Mouse (Mus musculus) A20 (cell line): ENCODE measurements at regions not wholly inside any gene's neighbourhood (a gene's known extent, or its start where the extent isn't known, plus 50 kb on each side); places are given as distances from the start of the nearest gene placed in this dataset.

Source experiments
- DNase-seq: peaks from one replicate; pipeline ENCODE4 v3.0.0-alpha.2; 2011; ENCODE audit warnings: low read depth, low spot score

GRCm38 (mm10) chr8:9152313-9152925, 462.1 kb upstream of the Arglu1 start:
- DNase-seq = no peak

- DNase-seq = no peak
Observed at GRCm38 (mm10) chr8:9144362-9144761, 454.0 kb upstream of the Arglu1 start.

GRCm38 (mm10) chr8:9139781-9140180, 449.5 kb upstream of the Arglu1 start:
- no peak for DNase-seq

GRCm38 (mm10) chr8:9139059-9139620, 448.8 kb upstream of the Arglu1 start:
- no peak for DNase-seq

- no peak for DNase-seq
Observed at GRCm38 (mm10) chr8:9133758-9134157, 443.4 kb upstream of the Arglu1 start.

- DNase-seq = no peak
Observed at GRCm38 (mm10) chr8:9132612-9133218, 442.4 kb upstream of the Arglu1 start.

GRCm38 (mm10) chr8:9131249-9131648, 440.9 kb upstream of the Arglu1 start:
- DNase-seq = no peak

- no peak for DNase-seq
Observed at GRCm38 (mm10) chr8:9124503-9124902, 434.2 kb upstream of the Arglu1 start.

- no peak for DNase-seq
Observed at GRCm38 (mm10) chr8:9117809-9118737, 427.8 kb upstream of the Arglu1 start.

- no peak for DNase-seq
Observed at GRCm38 (mm10) chr8:9095980-9096379, 405.7 kb upstream of the Arglu1 start.

GRCm38 (mm10) chr8:9094002-9094401, 403.7 kb upstream of the Arglu1 start:
- no peak for DNase-seq

GRCm38 (mm10) chr8:9093356-9093755, 403.0 kb upstream of the Arglu1 start:
- no peak for DNase-seq

GRCm38 (mm10) chr8:9072724-9073123, 382.4 kb upstream of the Arglu1 start:
- DNase-seq = no peak

GRCm38 (mm10) chr8:9072286-9072685, 382.0 kb upstream of the Arglu1 start:
- DNase-seq = no peak

- DNase-seq = no peak
Observed at GRCm38 (mm10) chr8:9070953-9071352, 380.6 kb upstream of the Arglu1 start.

- no peak for DNase-seq
Observed at GRCm38 (mm10) chr8:9069845-9070244, 379.5 kb upstream of the Arglu1 start.

- DNase-seq = no peak
Observed at GRCm38 (mm10) chr8:9067731-9068130, 377.4 kb upstream of the Arglu1 start.

GRCm38 (mm10) chr8:9060166-9060565, 369.8 kb upstream of the Arglu1 start:
- no peak for DNase-seq

- DNase-seq = no peak
Observed at GRCm38 (mm10) chr8:9055416-9055819, 365.1 kb upstream of the Arglu1 start.

GRCm38 (mm10) chr8:9054801-9055200, 364.5 kb upstream of the Arglu1 start:
- no peak for DNase-seq

GRCm38 (mm10) chr8:9051699-9052098, 361.4 kb upstream of the Arglu1 start:
- no peak for DNase-seq
